Mouse (Mus musculus) CH12.LX (cell line): ENCODE results near the gene Cnot3. TPM values are rescaled to one million over a fixed set of nuclear protein-coding genes. Genes with fewer than 3 reads are reported as not detected.

Source experiments
- DNase-seq: peaks from one replicate; pipeline ENCODE4 v3.0.0-alpha.2; 2013; ENCODE audit errors: extremely low read depth
- H3K27ac ChIP-seq: 2 replicates; pipeline ENCODE4 v1.5.1; 2012; ENCODE audit warnings: low read depth, mild to moderate bottlenecking, control low read depth, moderate library complexity; ENCODE audit not compliant: insufficient read depth
- H3K27me3 ChIP-seq: replicated peaks from 2 replicates; pipeline ENCODE3; 2012; ENCODE audit warnings: inconsistent platforms
- H3K36me3 ChIP-seq, 2 experiments: replicated peaks in 1 of 2; 2 replicates each; pipeline versions ENCODE3 to v1.6.1; 2012; ENCODE audit warnings: inconsistent platforms in 1 of 2, low read length in 1 of 2, mild to moderate bottlenecking in 1 of 2, mixed read lengths in 1 of 2, moderate library complexity in 1 of 2; ENCODE audit not compliant: control insufficient read depth in 1 of 2, insufficient read depth in 1 of 2
- H3K4me1 ChIP-seq, 2 experiments: 2 replicates each; pipeline ENCODE4 v1.6.1; 2012; ENCODE audit warnings: inconsistent platforms in 1 of 2, moderate library complexity in 1 of 2; ENCODE audit not compliant: insufficient read depth in 2 of 2, control insufficient read depth in 1 of 2
- H3K4me2 ChIP-seq: 2 replicates; pipeline ENCODE4 v1.6.1; 2012; ENCODE audit warnings: low read depth, mild to moderate bottlenecking, control low read depth; ENCODE audit not compliant: poor library complexity, insufficient read depth, severe bottlenecking
- H3K4me3 ChIP-seq, 3 experiments: fragments of 150-350 bp in 1 of 3; sonication (generic) in 1 of 3; replicated peaks in 1 of 3; 2 replicates each; pipeline versions ENCODE3 to v1.5.1; 2011 to 2012; ENCODE audit warnings: low read depth in 2 of 3, low read length in 2 of 3, mild to moderate bottlenecking in 2 of 3, moderate library complexity in 2 of 3, control low read depth in 1 of 3, improper control_type of control experiment in 1 of 3, inconsistent platforms in 1 of 3, mixed read lengths in 1 of 3; ENCODE audit not compliant: poor library complexity in 1 of 3
- H3K79me2 ChIP-seq: replicated peaks from 2 replicates; pipeline ENCODE4 v1.6.1; 2012; ENCODE audit warnings: mild to moderate bottlenecking, moderate library complexity; ENCODE audit not compliant: control insufficient read depth, poor library complexity, insufficient read depth, severe bottlenecking; ENCODE audit errors: extremely low read depth
- H3K9ac ChIP-seq: 2 replicates; pipeline ENCODE4 v1.6.1; 2012; ENCODE audit warnings: low read depth, mild to moderate bottlenecking, control low read depth, moderate library complexity; ENCODE audit not compliant: insufficient read depth
- H3K9me3 ChIP-seq: replicated peaks from 2 replicates; pipeline ENCODE3; 2012; ENCODE audit warnings: low read length, inconsistent platforms, mixed read lengths
- BHLHE40 ChIP-seq: IDR thresholded peaks from 2 replicates; pipeline ENCODE4 v1.6.1; 2011; ENCODE audit warnings: mild to moderate bottlenecking, low read depth, low read length, improper control_type of control experiment
- CHD1 ChIP-seq: IDR thresholded peaks from 2 replicates; pipeline ENCODE4 v1.6.1; 2012; ENCODE audit warnings: low read depth, low read length, improper control_type of control experiment, inconsistent platforms
- CHD2 ChIP-seq: IDR thresholded peaks from 2 replicates; pipeline ENCODE4 v1.6.1; 2011; ENCODE audit warnings: low read length, improper control_type of control experiment
- CTCF ChIP-seq, 2 experiments: IDR thresholded peaks in 1 of 2; conservative IDR thresholded peaks in 1 of 2; 2 replicates each; pipeline ENCODE4 v1.5.1; 2011 to 2012; ENCODE audit warnings: low read depth in 2 of 2, low read length in 2 of 2, improper control_type of control experiment in 1 of 2, inconsistent platforms in 1 of 2, mild to moderate bottlenecking in 1 of 2, moderate library complexity in 1 of 2
- E2F4 ChIP-seq: IDR thresholded peaks from 2 replicates; pipeline ENCODE4 v1.6.1; 2011; ENCODE audit warnings: low read depth, low read length, improper control_type of control experiment; ENCODE audit not compliant: insufficient replicate concordance
- ELF1 ChIP-seq: IDR thresholded peaks from 2 replicates; pipeline ENCODE4 v1.6.1; 2014; ENCODE audit warnings: low read depth, mild to moderate bottlenecking, inconsistent platforms, low read length, improper control_type of control experiment
- EP300 ChIP-seq: IDR thresholded peaks from 2 replicates; pipeline ENCODE4 v1.6.1; 2011; ENCODE audit warnings: low read length, improper control_type of control experiment
- ETS1 ChIP-seq: conservative IDR thresholded peaks from 2 replicates; pipeline ENCODE4 v1.6.1; 2012; ENCODE audit warnings: low read depth, mild to moderate bottlenecking, inconsistent platforms, low read length, improper control_type of control experiment, moderate library complexity
- GABPA ChIP-seq: IDR thresholded peaks from 2 replicates; pipeline ENCODE4 v1.6.1; 2012; ENCODE audit warnings: low read depth, low read length, improper control_type of control experiment, inconsistent platforms; ENCODE audit not compliant: insufficient replicate concordance
- HCFC1 ChIP-seq: IDR thresholded peaks from 2 replicates; pipeline ENCODE4 v1.6.1; 2012; ENCODE audit warnings: low read depth, mild to moderate bottlenecking, inconsistent platforms, low read length, improper control_type of control experiment
- IRF4 ChIP-seq: IDR thresholded peaks from 2 replicates; pipeline ENCODE4 v1.6.1; 2014; ENCODE audit warnings: low read depth, mild to moderate bottlenecking, inconsistent platforms, low read length, improper control_type of control experiment
- JUN ChIP-seq: IDR thresholded peaks from 2 replicates; pipeline ENCODE4 v1.6.1; 2011; ENCODE audit warnings: low read depth, mild to moderate bottlenecking, low read length, improper control_type of control experiment, moderate library complexity; ENCODE audit not compliant: insufficient read depth
- JUND ChIP-seq: conservative IDR thresholded peaks from 2 replicates; pipeline ENCODE4 v1.6.1; 2011; ENCODE audit warnings: low read depth, low read length, improper control_type of control experiment
- KAT2A ChIP-seq: IDR thresholded peaks from 2 replicates; pipeline ENCODE4 v1.6.1; 2012; ENCODE audit warnings: low read length, improper control_type of control experiment, inconsistent platforms; ENCODE audit not compliant: insufficient replicate concordance
- MAFK ChIP-seq: IDR thresholded peaks from 2 replicates; pipeline ENCODE4 v1.6.1; 2011; ENCODE audit warnings: low read length, improper control_type of control experiment; ENCODE audit not compliant: insufficient replicate concordance
- MAX ChIP-seq: IDR thresholded peaks from 2 replicates; pipeline ENCODE4 v1.6.1; 2011; ENCODE audit warnings: low read length, improper control_type of control experiment
- MAZ ChIP-seq: IDR thresholded peaks from 2 replicates; pipeline ENCODE4 v1.6.1; 2012; ENCODE audit warnings: low read depth, mild to moderate bottlenecking, inconsistent platforms, low read length, improper control_type of control experiment, moderate library complexity
- MEF2A ChIP-seq: IDR thresholded peaks from 2 replicates; pipeline ENCODE4 v1.6.1; 2014; ENCODE audit warnings: low read depth, mild to moderate bottlenecking, inconsistent platforms, low read length, improper control_type of control experiment, borderline replicate concordance
- MXI1 ChIP-seq: IDR thresholded peaks from 2 replicates; pipeline ENCODE4 v1.6.1; 2011; ENCODE audit warnings: mild to moderate bottlenecking, low read depth, low read length, improper control_type of control experiment
- MYC ChIP-seq: IDR thresholded peaks from 2 replicates; pipeline ENCODE4 v1.6.1; 2011; ENCODE audit warnings: low read depth, mild to moderate bottlenecking, improper control_type of control experiment, low read length
- NELFE ChIP-seq: IDR thresholded peaks from 2 replicates; pipeline ENCODE4 v1.6.1; 2011; ENCODE audit warnings: low read depth, low read length, improper control_type of control experiment
- NRF1 ChIP-seq: IDR thresholded peaks from 2 replicates; pipeline ENCODE4 v1.6.1; 2014; ENCODE audit warnings: low read depth, mild to moderate bottlenecking, inconsistent platforms, low read length, improper control_type of control experiment, moderate library complexity
- PAX5 ChIP-seq: IDR thresholded peaks from 2 replicates; pipeline ENCODE4 v1.6.1; 2012; ENCODE audit warnings: low read length, inconsistent platforms, mixed read lengths
- POLR2A ChIP-seq: IDR thresholded peaks from 2 replicates; pipeline ENCODE4 v1.6.1; 2011; ENCODE audit warnings: low read depth, mild to moderate bottlenecking, improper control_type of control experiment, low read length
- POLR2AphosphoS2 ChIP-seq: IDR thresholded peaks from 2 replicates; pipeline ENCODE4 v1.6.1; 2011; ENCODE audit warnings: low read depth, low read length, improper control_type of control experiment
- RAD21 ChIP-seq: IDR thresholded peaks from 2 replicates; pipeline ENCODE4 v1.6.1; 2011; ENCODE audit warnings: low read depth, mild to moderate bottlenecking, low read length, improper control_type of control experiment, moderate library complexity
- RCOR1 ChIP-seq: conservative IDR thresholded peaks from 2 replicates; pipeline ENCODE4 v1.6.1; 2012; ENCODE audit warnings: low read depth, mild to moderate bottlenecking, inconsistent platforms, low read length, improper control_type of control experiment
- SIN3A ChIP-seq: IDR thresholded peaks from 2 replicates; pipeline ENCODE4 v1.6.1; 2012; ENCODE audit warnings: low read length, improper control_type of control experiment, inconsistent platforms
- SMC3 ChIP-seq: IDR thresholded peaks from 2 replicates; pipeline ENCODE4 v1.6.1; 2011; ENCODE audit warnings: low read depth, low read length, improper control_type of control experiment
- TBP ChIP-seq: conservative IDR thresholded peaks from 2 replicates; pipeline ENCODE4 v1.6.1; 2011; ENCODE audit warnings: low read depth, low read length, improper control_type of control experiment
- TCF12 ChIP-seq: IDR thresholded peaks from 2 replicates; pipeline ENCODE4 v1.6.1; 2014; ENCODE audit warnings: low read depth, mild to moderate bottlenecking, inconsistent platforms, low read length, improper control_type of control experiment
- UBTF ChIP-seq: IDR thresholded peaks from 2 replicates; pipeline ENCODE4 v1.6.1; 2012; ENCODE audit warnings: low read depth, mild to moderate bottlenecking, inconsistent platforms, low read length, improper control_type of control experiment, moderate library complexity
- USF1 ChIP-seq: IDR thresholded peaks from 2 replicates; pipeline ENCODE4 v1.6.1; 2014; ENCODE audit warnings: low read depth, mild to moderate bottlenecking, inconsistent platforms, low read length, improper control_type of control experiment
- USF2 ChIP-seq: conservative IDR thresholded peaks from 2 replicates; pipeline ENCODE4 v1.6.1; 2011; ENCODE audit warnings: low read depth, low read length, improper control_type of control experiment
- ZC3H11A ChIP-seq: IDR thresholded peaks from 2 replicates; pipeline ENCODE4 v1.6.1; 2012; ENCODE audit warnings: low read depth, mild to moderate bottlenecking, inconsistent platforms, low read length, improper control_type of control experiment
- ZKSCAN1 ChIP-seq: IDR thresholded peaks from 2 replicates; pipeline ENCODE4 v1.6.1; 2012; ENCODE audit warnings: low read depth, inconsistent platforms, low read length, improper control_type of control experiment, borderline replicate concordance
- ZMIZ1 ChIP-seq: IDR thresholded peaks from 2 replicates; pipeline ENCODE4 v1.6.1; 2012; ENCODE audit warnings: low read depth, mild to moderate bottlenecking, inconsistent platforms, low read length, improper control_type of control experiment
- ZNF384 ChIP-seq: IDR thresholded peaks from 2 replicates; pipeline ENCODE4 v1.6.1; 2012; ENCODE audit warnings: low read depth, low read length, improper control_type of control experiment, inconsistent platforms
- dilution Hi-C: fragments of 300-500 bp; cut with MboI; formaldehyde crosslinking; loops from 2 replicates; pipeline ENCODE4 v1.14.3; 2020; ENCODE audit warnings: low sequenced_read_pairs; ENCODE audit not compliant: extremely low pct_unique_long_range_greater_than_20kb, extremely low pct_ligation_motif_present
- in situ Hi-C: fragments of 300-500 bp; cut with MboI; formaldehyde crosslinking; loops from 3 replicates; pipeline ENCODE4 v1.14.3; 2019; ENCODE audit warnings: low sequenced_read_pairs, low pct_ligation_motif_present, low pct_unique_long_range_greater_than_20kb, mixed read lengths
- polyA plus RNA-seq: library from polyadenylated mRNA; unstranded; fragments of >175 nt; gene quantifications from 2 replicates; pipeline ENCODE4 v1.2.1, GENCODE M21; 2012; ENCODE audit warnings: low read depth; ENCODE audit not compliant: insufficient read length
- total RNA-seq, 2 experiments: library from RNA; depleted of rRNA; stranded (reverse); fragments of 300-350 nt in 1 of 2; fragments of >200 nt in 1 of 2; gene quantifications; 2 replicates each; pipeline ENCODE4 v1.2.3; 2012 to 2014

The Cnot3 gene
- total and polyA plus RNA-seq, 3 experiments: 10.5 to 68.3 (median 21.1) TPM

DNA sequence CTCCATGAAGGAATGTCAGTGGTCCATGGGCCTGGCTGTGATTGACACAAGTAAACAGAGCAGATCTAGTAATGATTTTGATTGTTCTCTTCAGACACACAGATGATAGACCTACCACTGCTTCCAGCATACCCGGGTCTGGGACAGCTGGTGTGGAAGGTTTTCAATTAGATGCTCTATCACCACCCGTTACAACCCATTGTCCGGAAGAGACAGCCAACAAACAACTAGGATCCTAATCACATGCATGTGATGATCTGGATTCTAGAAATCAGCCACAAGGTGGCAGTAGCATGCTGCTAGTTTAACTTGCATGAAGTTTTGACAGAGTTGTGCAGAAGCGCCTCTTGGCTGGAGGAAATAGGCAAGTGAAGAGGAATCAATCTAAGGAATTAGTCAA lies 43.9 kb upstream of the Cnot3 start:
- no peaks in the 10 kb centered on the region for H3K27me3 ChIP-seq

DNA sequence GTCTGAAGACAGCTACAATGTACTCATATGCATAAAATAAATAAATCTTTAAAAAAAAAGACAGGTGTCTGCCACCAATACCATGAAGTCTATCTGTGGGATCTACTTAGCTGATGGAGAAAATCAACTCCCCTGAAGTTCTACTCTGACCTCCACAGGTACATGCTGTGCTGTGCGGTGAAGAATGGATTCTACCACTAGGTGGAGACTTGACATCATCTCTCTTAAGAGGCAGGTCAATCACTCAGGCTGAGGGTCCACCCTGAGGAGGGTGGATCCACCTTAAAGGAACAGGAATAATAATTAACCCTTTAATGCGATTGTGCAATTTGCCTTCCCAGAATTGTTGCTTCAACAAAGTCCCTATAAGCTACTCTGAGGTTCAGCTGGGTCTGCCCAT lies 38.3 kb upstream of the Cnot3 start:
- no peaks in the 10 kb centered on the region for H3K79me2 ChIP-seq
- in situ Hi-C loops (no loop called here), dilution Hi-C loops (no loop called here)
- H3K9me3 ChIP-seq: peaks cover 4% of the 10 kb centered on the region
- H3K9ac ChIP-seq: peak overlapping the region; percentile 58; the same call in 1 of the 2 replicates
- no peaks in the 10 kb centered on the region for H3K36me3 ChIP-seq
- no peak overlapping the region for H3K27ac ChIP-seq
- H3K4me3 ChIP-seq: no peak overlapping the region
- peak; percentile 84 for DNase-seq
- H3K4me2 ChIP-seq: peak overlapping the region; percentile 42; the same call in 1 of the 2 replicates
- no peaks in the 10 kb centered on the region for H3K27me3 ChIP-seq
- peaks cover 0 to 3% of the 10 kb centered on the region in 2 experiments; a peak in 1 of 4 replicates for H3K4me1 ChIP-seq
- TF ChIP-seq KAT2A (no peak), MEF2A (no peak), ZC3H11A (no peak), GABPA (no peak), MXI1 (no peak), SIN3A (no peak), CHD2 (no peak), RCOR1 (no peak), SMC3 (peak; percentile 59), NRF1 (no peak), E2F4 (no peak), ELF1 (no peak), IRF4 (no peak), ZKSCAN1 (no peak), CTCF (conservative IDR thresholded peaks at IDR 0.05 in 1 of 2, IDR thresholded peaks at IDR 0.05 in 1 of 2; ENCODE audit: low read depth in 2 of 2, low read length in 2 of 2) (peak; percentile 48 to 87), RAD21 (peak; percentile 79), UBTF (no peak), POLR2A (no peak)

More for the DNA sequence above, 43.9 kb upstream of the Cnot3 start:
- DNase-seq: peak; percentile 88
- Histone ChIP-seq H3K4me3 (no peak overlapping the region), H3K27ac (no peak overlapping the region), H3K79me2 (no peaks in the 10 kb centered on the region), H3K36me3 (no peaks in the 10 kb centered on the region), H3K4me1 (peaks cover 0 to 8% of the 10 kb centered on the region in 2 experiments; a peak in 2 of 4 replicates), H3K9me3 (peaks cover 4% of the 10 kb centered on the region), H3K4me2 (0 out of 2 replicates have a peak overlapping the region, but pooled peaks have one; percentile 7), H3K9ac (no peak overlapping the region)
- in situ Hi-C loops: no loop called here
- dilution Hi-C loops: no loop called here
- TF ChIP-seq ZNF384 (no peak), USF1 (no peak), USF2 (no peak), ZC3H11A (no peak; the same call in 1 of the 2 replicates), RCOR1 (no peak), UBTF (no peak), POLR2A (no peak), MAX (peak; percentile 51; the same call in 1 of the 2 replicates), GABPA (no peak), EP300 (no peak), ZKSCAN1 (no peak), RAD21 (peak; percentile 92), E2F4 (no peak), CHD1 (no peak), TBP (no peak), MAFK (no peak), CTCF (conservative IDR thresholded peaks at IDR 0.05 in 1 of 2, IDR thresholded peaks at IDR 0.05 in 1 of 2; ENCODE audit: low read depth in 2 of 2, low read length in 2 of 2) (peak; percentile 59 to 91), MAZ (no peak), MEF2A (no peak), ELF1 (0 out of 2 replicates have a peak, but pooled peaks have one; percentile 25), KAT2A (no peak), HCFC1 (no peak), CHD2 (no peak), MXI1 (no peak), JUND (0 out of 2 replicates have a peak, but pooled peaks have one; percentile 18), TCF12 (no peak), BHLHE40 (peak; percentile 39; the same call in 1 of the 2 replicates), ZMIZ1 (no peak), PAX5 (no peak), POLR2AphosphoS2 (no peak), JUN (no peak), SMC3 (peak; percentile 71), NRF1 (no peak), IRF4 (0 out of 2 replicates have a peak, but pooled peaks have one; percentile 17), NELFE (no peak), MYC (peak; percentile 71; the same call in 1 of the 2 replicates), SIN3A (no peak), ETS1 (no peak)
